Mouse (Mus musculus): Measurements from ENCODE around the gene Olfr527. TPM values are rescaled to one million over a fixed set of nuclear protein-coding genes. Genes with fewer than 3 reads are reported as not detected.

The Olfr527 gene
- polyA plus RNA-seq, 1 experiment, result 0.18 TPM

DNA sequence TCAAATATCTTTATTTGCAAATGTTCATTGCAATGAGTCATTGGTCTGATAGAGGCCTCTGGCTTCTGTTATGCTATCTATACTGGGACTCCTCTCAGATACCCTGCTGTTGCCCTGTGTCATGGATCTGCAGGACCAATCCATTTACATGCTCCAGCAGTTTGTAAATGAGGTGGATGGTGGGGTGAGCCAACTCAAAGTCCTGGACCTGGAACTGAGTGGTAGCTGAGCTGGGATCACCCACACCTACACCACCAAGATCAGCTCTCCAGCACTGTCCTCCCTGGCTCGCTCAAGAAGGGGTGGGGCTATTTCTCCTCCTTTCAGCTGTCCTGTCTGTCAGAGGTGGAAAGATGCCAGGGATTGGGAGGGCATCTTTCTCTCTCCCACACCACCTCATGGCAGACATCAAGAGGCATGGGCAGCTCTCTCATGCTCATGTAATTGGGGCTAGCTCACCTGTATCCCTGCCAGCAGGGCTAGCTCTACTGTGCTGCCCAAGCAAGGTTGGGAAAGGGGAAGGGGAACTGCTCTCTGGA, 4.0 kb upstream of the Olfr527 start:
- no peaks in the 10 kb centered on the region for H3K36me3 ChIP-seq (ENCODE audit: control insufficient read depth, insufficient read depth, low read length)
- no peak for DNase-seq
- H3K4me3 ChIP-seq (ENCODE audit: control insufficient read depth, insufficient read depth, low read length), result no peak overlapping the region
- 82% methylated on average over 1 of the region's 1 CpGs for WGBS
- no peak overlapping the region for H3K27ac ChIP-seq (ENCODE audit: control insufficient read depth, insufficient read depth, low read length)
- TF ChIP-seq CTCF (IDR thresholded peaks at IDR 0.05; ENCODE audit: borderline replicate concordance, control insufficient read depth, extremely low read depth, insufficient read depth, low read length, poor library complexity), result no peak
- TF ChIP-seq POLR2A (IDR thresholded peaks at IDR 0.05; ENCODE audit: control insufficient read depth, extremely low read depth, insufficient read depth, low read length, poor library complexity), result no peak
- no peaks in the 10 kb centered on the region for H3K27me3 ChIP-seq (ENCODE audit: control insufficient read depth, insufficient read depth, low read length)
- no peaks in the 10 kb centered on the region for H3K4me1 ChIP-seq (replicated peaks; ENCODE audit: control insufficient read depth, insufficient read depth, low read length)

DNA sequence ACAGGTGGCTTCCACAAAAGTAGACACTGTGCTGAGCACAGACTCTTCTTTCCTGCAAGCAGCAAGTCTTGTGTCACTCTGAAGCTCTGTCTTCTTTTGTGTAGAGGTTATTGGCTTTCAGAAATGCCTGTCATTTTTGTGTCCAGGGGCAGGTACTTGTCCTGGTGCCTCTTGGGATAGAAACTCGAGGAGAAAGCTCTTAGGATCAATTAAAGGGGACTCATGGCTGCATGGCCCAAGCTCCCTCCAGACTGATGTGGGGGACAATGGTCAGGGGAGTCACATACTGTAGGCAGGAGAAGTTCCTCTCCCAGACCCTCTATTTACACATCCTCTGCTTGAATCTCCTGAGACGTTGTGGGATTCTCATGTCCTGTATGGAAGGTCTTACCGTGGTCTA, 27.8 kb downstream of the Olfr527 start, which contains the start of gene Olfr60:
TSS of gene Olfr60 (minus strand) at position 101 of the 400 bp plus-strand sequence.
- no peak for DNase-seq
- no peaks in the 10 kb centered on the region for H3K27me3 ChIP-seq (ENCODE audit: control insufficient read depth, insufficient read depth, low read length)
- TF ChIP-seq CTCF (IDR thresholded peaks at IDR 0.05; ENCODE audit: borderline replicate concordance, control insufficient read depth, extremely low read depth, insufficient read depth, low read length, poor library complexity), result no peak
- TF ChIP-seq POLR2A (IDR thresholded peaks at IDR 0.05; ENCODE audit: control insufficient read depth, extremely low read depth, insufficient read depth, low read length, poor library complexity), result no peak
- H3K4me1 ChIP-seq (replicated peaks; ENCODE audit: control insufficient read depth, insufficient read depth, low read length), result no peaks in the 10 kb centered on the region
- H3K27ac ChIP-seq (ENCODE audit: control insufficient read depth, insufficient read depth, low read length), result no peak within 1 kb of the TSS
- 74% methylated on average over 3 of the region's 3 CpGs for WGBS
- no peaks in the 10 kb centered on the region for H3K36me3 ChIP-seq (ENCODE audit: control insufficient read depth, insufficient read depth, low read length)
- no peak within 1 kb of the TSS for H3K4me3 ChIP-seq (ENCODE audit: control insufficient read depth, insufficient read depth, low read length)

DNA sequence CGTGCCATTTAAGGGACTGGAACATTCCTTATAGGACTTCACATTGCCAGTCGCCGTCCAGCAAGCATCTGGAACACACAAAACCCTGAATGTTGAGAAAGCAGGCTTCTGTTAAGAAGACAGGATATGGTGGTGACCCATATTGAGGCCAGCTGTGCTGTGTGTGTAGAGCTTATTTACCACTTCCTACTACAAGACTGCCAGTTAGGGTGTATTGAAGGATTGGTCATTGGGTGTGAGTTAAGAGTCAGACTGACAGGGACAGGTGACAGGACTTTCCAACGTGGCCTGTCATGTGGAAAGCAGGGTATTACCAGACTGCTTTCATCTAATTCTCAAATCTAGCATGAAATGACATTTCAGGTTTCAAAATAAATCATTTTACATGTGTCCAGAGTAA, 40.5 kb downstream of the Olfr527 start:
- Histone ChIP-seq H3K27me3 (ENCODE audit: control insufficient read depth, insufficient read depth, low read length) (no peaks in the 10 kb centered on the region), H3K4me1 (replicated peaks; ENCODE audit: control insufficient read depth, insufficient read depth, low read length) (peaks cover 18% of the 10 kb centered on the region), H3K36me3 (ENCODE audit: control insufficient read depth, insufficient read depth, low read length) (no peaks in the 10 kb centered on the region), H3K4me3 (ENCODE audit: control insufficient read depth, insufficient read depth, low read length) (no peak overlapping the region), H3K27ac (ENCODE audit: control insufficient read depth, insufficient read depth, low read length) (peak overlapping the region; percentile 66)
- DNase-seq, result peak; percentile 18
- WGBS, result 24% methylated on average over 4 of the region's 4 CpGs
- TF ChIP-seq POLR2A (IDR thresholded peaks at IDR 0.05; ENCODE audit: control insufficient read depth, extremely low read depth, insufficient read depth, low read length, poor library complexity) (no peak), CTCF (IDR thresholded peaks at IDR 0.05; ENCODE audit: borderline replicate concordance, control insufficient read depth, extremely low read depth, insufficient read depth, low read length, poor library complexity) (no peak)

DNA sequence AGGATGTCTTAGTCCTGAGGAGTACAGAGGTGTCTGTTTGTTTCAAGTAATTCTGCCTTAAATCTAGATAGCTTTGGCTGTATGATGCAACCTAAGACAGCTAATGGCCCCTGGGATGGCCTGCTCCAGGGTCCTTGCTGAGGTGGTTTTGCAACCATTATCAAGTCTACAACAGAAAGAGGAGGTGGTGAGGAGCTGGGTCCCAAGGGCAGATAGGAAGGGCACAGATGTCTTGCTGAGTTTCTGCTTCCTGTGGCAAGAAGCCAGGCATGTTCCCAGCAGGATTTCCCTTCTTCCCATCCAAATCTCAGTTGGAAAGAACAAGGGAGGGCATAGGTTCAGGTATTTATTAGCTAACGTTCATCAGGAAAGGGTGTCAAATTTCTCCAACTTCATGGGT, 42.4 kb downstream of the Olfr527 start, which contains the start of gene Olfr530:
TSS of gene Olfr530 (minus strand) at position 101 of the 400 bp plus-strand sequence.
- no peaks in the 10 kb centered on the region for H3K27me3 ChIP-seq (ENCODE audit: control insufficient read depth, insufficient read depth, low read length)
- H3K27ac ChIP-seq (ENCODE audit: control insufficient read depth, insufficient read depth, low read length), result peak within 1 kb of the TSS; percentile 61
- no peak for TF ChIP-seq POLR2A (IDR thresholded peaks at IDR 0.05; ENCODE audit: control insufficient read depth, extremely low read depth, insufficient read depth, low read length, poor library complexity)
- TF ChIP-seq CTCF (IDR thresholded peaks at IDR 0.05; ENCODE audit: borderline replicate concordance, control insufficient read depth, extremely low read depth, insufficient read depth, low read length, poor library complexity), result no peak
- WGBS, result 97% methylated on average over 1 of the region's 1 CpGs
- peaks cover 18% of the 10 kb centered on the region for H3K4me1 ChIP-seq (replicated peaks; ENCODE audit: control insufficient read depth, insufficient read depth, low read length)
- no peak within 1 kb of the TSS for H3K4me3 ChIP-seq (ENCODE audit: control insufficient read depth, insufficient read depth, low read length)
- H3K36me3 ChIP-seq (ENCODE audit: control insufficient read depth, insufficient read depth, low read length), result no peaks in the 10 kb centered on the region
- no peak for DNase-seq

DNA sequence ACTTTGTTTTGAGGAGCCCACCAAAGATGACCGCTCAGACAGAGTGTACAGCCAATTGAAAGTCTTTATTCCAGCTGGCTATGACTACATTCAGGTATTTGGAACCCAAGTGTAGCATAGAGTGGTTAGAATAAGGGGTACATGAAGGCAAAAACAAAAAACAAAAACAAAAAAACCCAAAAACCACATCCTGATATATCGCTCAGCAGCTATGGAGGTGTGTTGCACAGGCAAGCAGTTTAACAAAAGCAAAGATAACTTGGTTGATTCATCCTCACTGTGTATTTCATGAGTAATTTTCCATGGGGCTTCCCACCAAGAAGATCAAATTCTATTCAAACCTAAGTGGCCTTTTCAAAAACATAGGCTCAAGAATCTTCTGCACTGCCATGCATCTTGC, 43.1 kb downstream of the Olfr527 start:
- Histone ChIP-seq H3K27me3 (ENCODE audit: control insufficient read depth, insufficient read depth, low read length) (no peaks in the 10 kb centered on the region), H3K27ac (ENCODE audit: control insufficient read depth, insufficient read depth, low read length) (no peak overlapping the region; the same call in 1 of the 2 replicates), H3K36me3 (ENCODE audit: control insufficient read depth, insufficient read depth, low read length) (no peaks in the 10 kb centered on the region), H3K4me1 (replicated peaks; ENCODE audit: control insufficient read depth, insufficient read depth, low read length) (peaks cover 18% of the 10 kb centered on the region), H3K4me3 (ENCODE audit: control insufficient read depth, insufficient read depth, low read length) (no peak overlapping the region)
- 47% methylated on average over 2 of the region's 2 CpGs for WGBS
- TF ChIP-seq POLR2A (IDR thresholded peaks at IDR 0.05; ENCODE audit: control insufficient read depth, extremely low read depth, insufficient read depth, low read length, poor library complexity) (no peak), CTCF (IDR thresholded peaks at IDR 0.05; ENCODE audit: borderline replicate concordance, control insufficient read depth, extremely low read depth, insufficient read depth, low read length, poor library complexity) (no peak)
- DNase-seq, result no peak

Other genes starting within 250 kb of the Olfr527 start
- 2.4 and 5.2 TPM in 2 replicates for gene Prap1, start 240.6 kb upstream of the Olfr527 start, polyA plus RNA-seq (2012; rRNA removed)
- 28.1 and 34.8 TPM in 2 replicates for gene Fuom, start 231.6 kb upstream of the Olfr527 start, polyA plus RNA-seq (2012; rRNA removed)
- gene Paox, start 218.2 kb upstream of the Olfr527 start, polyA plus RNA-seq (2012; rRNA removed), result 15.3 and 18.0 TPM in 2 replicates
- 60.9 and 65.6 TPM in 2 replicates for gene Echs1, start 217.5 kb upstream of the Olfr527 start, polyA plus RNA-seq (2012; rRNA removed)
- 36.0 and 39.0 TPM in 2 replicates for gene Mtg1, start 196.5 kb upstream of the Olfr527 start, polyA plus RNA-seq (2012; rRNA removed)
- gene Sprn, start 179.1 kb upstream of the Olfr527 start, polyA plus RNA-seq (2012; rRNA removed), result 0.18 and 0.31 TPM in 2 replicates
- not detected in 2 replicates for gene Olfr522, start 169.3 kb upstream of the Olfr527 start, polyA plus RNA-seq (2012; rRNA removed)
- 0.41 and 1.0 TPM in 2 replicates for gene Olfr523, start 160.8 kb upstream of the Olfr527 start, polyA plus RNA-seq (2012; rRNA removed)
- gene Olfr524, start 128.1 kb upstream of the Olfr527 start, polyA plus RNA-seq (2012; rRNA removed), result 2.3 and 2.6 TPM in 2 replicates
- gene Cd163l1, start 115.8 kb upstream of the Olfr527 start, polyA plus RNA-seq (2012; rRNA removed), result 6.0 and 6.1 TPM in 2 replicates
- 21.4 and 23.9 TPM in 2 replicates for gene 5830411N06Rik, start 86.7 kb upstream of the Olfr527 start, polyA plus RNA-seq (2012; rRNA removed)
- 0.03 and 0.16 TPM in 2 replicates for gene Olfr525, start 13.2 kb upstream of the Olfr527 start, polyA plus RNA-seq (2012; rRNA removed)
- gene Olfr60, start 27.7 kb downstream of the Olfr527 start, polyA plus RNA-seq (2012; rRNA removed), result 0.38 and 0.75 TPM in 2 replicates
- gene Olfr530, start 42.3 kb downstream of the Olfr527 start, polyA plus RNA-seq (2012; rRNA removed), result 0.39 and 0.43 TPM in 2 replicates
- gene Olfr531, start 68.9 kb downstream of the Olfr527 start, polyA plus RNA-seq (2012; rRNA removed), result 0.06 TPM in 1 of 2 replicates, not detected in the other
- not detected in 2 replicates for gene Olfr532, start 87.6 kb downstream of the Olfr527 start, polyA plus RNA-seq (2012; rRNA removed)
- gene Olfr533, start 129.4 kb downstream of the Olfr527 start, polyA plus RNA-seq (2012; rRNA removed), result not detected in 2 replicates
- gene Olfr535, start 150.2 kb downstream of the Olfr527 start, polyA plus RNA-seq (2012; rRNA removed), result 0.13 TPM in 1 of 2 replicates, not detected in the other
- gene Olfr536, start 173.4 kb downstream of the Olfr527 start, polyA plus RNA-seq (2012; rRNA removed), result 0.05 TPM in 1 of 2 replicates, not detected in the other
- not detected in 2 replicates for gene Olfr538, start 233.9 kb downstream of the Olfr527 start, polyA plus RNA-seq (2012; rRNA removed)